ENCODE assay signal across 10 mouse cellular contexts in the genomic region with DNA sequence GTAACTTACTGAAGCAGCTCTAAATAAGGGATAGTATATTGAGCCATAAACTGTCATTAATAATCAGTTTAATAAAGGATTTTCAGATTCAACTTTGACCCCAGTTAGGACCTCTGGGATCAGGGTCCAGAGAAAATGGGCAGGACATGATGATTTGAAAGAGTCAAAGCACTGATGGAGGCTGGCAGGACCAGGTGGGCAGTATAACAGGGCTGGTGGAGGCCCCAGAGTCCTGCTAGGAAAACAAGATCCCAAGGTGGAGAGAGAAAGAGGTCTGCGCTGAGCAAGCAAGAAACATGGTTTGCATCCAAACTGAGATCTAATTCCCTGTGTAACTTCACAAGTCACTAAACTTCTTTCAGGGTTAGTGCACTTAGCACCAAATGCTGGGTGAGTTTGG.
DNase-seq lines count a peak whose midpoint lies in the region; ATAC-seq and TF ChIP-seq lines count a peak whose summit lies in the region.
"Had no signal": no experiment of that assay in that cellular context is flagged by ENCODE, and none has a peak within 500 bp of the region (broad histone marks: within the 10 kb centered on the region; RNA-seq: fewer than 3 reads in every experiment).

No protein-coding gene starts in this region.

- no peak for TF ChIP-seq POLR2A in MEL (IDR thresholded peaks at IDR 0.05; ENCODE audit: control insufficient read depth in 1 of 2, insufficient read depth in 1 of 2, low read depth in 1 of 2, low read length in 2 of 2, poor library complexity in 1 of 2)

- H3K36me3 ChIP-seq in hindbrain, embryonic 13.5 days, result no peaks in the 10 kb centered on the region
- H3K36me3 ChIP-seq in hindbrain, embryonic 10.5 days, result no peaks in the 10 kb centered on the region
- peaks cover 0 to 35% of the 10 kb centered on the region in 2 experiments; a peak in 2 of 4 replicates for H3K36me3 ChIP-seq in MEL (ENCODE audit: control insufficient read depth in 1 of 2, insufficient read depth in 2 of 2, low read length in 2 of 2)
- H3K36me3 ChIP-seq in hindbrain, embryonic 16.5 days (ENCODE audit: control insufficient read depth, insufficient read depth, low read length), result no peaks in the 10 kb centered on the region
- H3K36me3 ChIP-seq: embryonic facial prominence, embryonic 13.5 days had no signal

- H3K9me3 ChIP-seq in hindbrain, embryonic 13.5 days, result no peaks in the 10 kb centered on the region
- no peaks in the 10 kb centered on the region for H3K9me3 ChIP-seq in hindbrain, embryonic 10.5 days
- no peaks in the 10 kb centered on the region for H3K9me3 ChIP-seq in MEL (replicated peaks; ENCODE audit: insufficient read depth, low read length)
- H3K9me3 ChIP-seq in hindbrain, embryonic 16.5 days (ENCODE audit: control insufficient read depth, low read length), result no peaks in the 10 kb centered on the region
- H3K9me3 ChIP-seq: embryonic facial prominence, embryonic 13.5 days had no signal

- H3K4me1 ChIP-seq in hindbrain, embryonic 13.5 days (replicated peaks), result peaks cover 8% of the 10 kb centered on the region
- no peaks in the 10 kb centered on the region for H3K4me1 ChIP-seq in hindbrain, embryonic 10.5 days (replicated peaks)
- peaks cover 16 to 31% of the 10 kb centered on the region in 2 experiments for H3K4me1 ChIP-seq in MEL (ENCODE audit: control insufficient read depth in 1 of 2, insufficient read depth in 2 of 2, low read length in 2 of 2)
- 0 out of 2 replicates have a peak, but pooled peaks cover 4% of the 10 kb centered on the region for H3K4me1 ChIP-seq in hindbrain, embryonic 16.5 days (ENCODE audit: control insufficient read depth, insufficient read depth, low read depth, low read length)

- H3K4me3 ChIP-seq in hindbrain, embryonic 13.5 days, result no peak overlapping the region
- no peak overlapping the region for H3K4me3 ChIP-seq in hindbrain, embryonic 10.5 days
- H3K4me3 ChIP-seq in MEL (ENCODE audit: control insufficient read depth in 1 of 2, insufficient read depth in 1 of 2, low read depth in 2 of 2, low read length in 2 of 2), result no peak overlapping the region
- no peak overlapping the region for H3K4me3 ChIP-seq in hindbrain, embryonic 16.5 days (ENCODE audit: low read length)
- H3K4me3 ChIP-seq: embryonic facial prominence, embryonic 13.5 days; gastrocnemius, adult 2 months had no signal

- no peaks in the 10 kb centered on the region for H3K27me3 ChIP-seq in hindbrain, embryonic 13.5 days
- H3K27me3 ChIP-seq in hindbrain, embryonic 10.5 days (ENCODE audit: insufficient read depth, poor library complexity, severe bottlenecking), result no peaks in the 10 kb centered on the region
- no peaks in the 10 kb centered on the region for H3K27me3 ChIP-seq in MEL (ENCODE audit: control insufficient read depth in 1 of 2, insufficient read depth in 2 of 2, low read length in 2 of 2)
- H3K27me3 ChIP-seq in hindbrain, embryonic 16.5 days (replicated peaks; ENCODE audit: control insufficient read depth, insufficient read depth, low read length), result no peaks in the 10 kb centered on the region
- H3K27me3 ChIP-seq: CH12.LX; embryonic facial prominence, embryonic 13.5 days had no signal

- peak; percentile 68 for ATAC-seq in hindbrain, embryonic 13.5 days (ENCODE audit: low FRiP score)
- peak; percentile 21; the same call in 1 of the 2 replicates for ATAC-seq in hindbrain, embryonic 16.5 days

- H3K4me2 ChIP-seq in hindbrain, embryonic 13.5 days, result no peak overlapping the region
- no peak overlapping the region for H3K4me2 ChIP-seq in hindbrain, embryonic 16.5 days (ENCODE audit: low read length)
- H3K4me2 ChIP-seq: embryonic facial prominence, embryonic 13.5 days had no signal

- DNase-seq in heart, adult 11 months, result peak; percentile 73
- DNase-seq in heart, postnatal 36 days, result no peak
- no peak for DNase-seq in hindbrain, embryonic 10.5 days (ENCODE audit: low spot score)
- peak; percentile 41 for DNase-seq in MEL (ENCODE audit: low read depth, low spot score)
- no peak for DNase-seq in kidney, adult 9 months

- 81% methylated on average over 1 of the region's 1 CpGs for WGBS in hindbrain, embryonic 13.5 days
- 89% methylated on average over 1 of the region's 1 CpGs for WGBS in hindbrain, embryonic 10.5 days
- WGBS in hindbrain, embryonic 16.5 days, result 83% methylated on average over 1 of the region's 1 CpGs

- no peak overlapping the region for H3K27ac ChIP-seq in hindbrain, embryonic 13.5 days
- H3K27ac ChIP-seq in hindbrain, embryonic 10.5 days, result no peak overlapping the region
- H3K27ac ChIP-seq in MEL (ENCODE audit: control insufficient read depth, low read depth, low read length), result peak overlapping the region; percentile 85
- H3K27ac ChIP-seq in hindbrain, embryonic 16.5 days (ENCODE audit: low read depth, low read length), result no peak overlapping the region
- H3K27ac ChIP-seq: embryonic facial prominence, embryonic 13.5 days had no signal

- TF ChIP-seq CTCF in MEL (IDR thresholded peaks at IDR 0.05 in 2 of 3, conservative IDR thresholded peaks at IDR 0.05 in 1 of 3; ENCODE audit: control insufficient read depth in 1 of 3, insufficient read depth in 1 of 3, low read depth in 2 of 3, low read length in 3 of 3, poor library complexity in 1 of 3, severe bottlenecking in 1 of 3), result no peak

- no peak overlapping the region for H3K9ac ChIP-seq in hindbrain, embryonic 13.5 days
- H3K9ac ChIP-seq in MEL (ENCODE audit: control insufficient read depth, low read depth, low read length, poor library complexity, severe bottlenecking), result no peak overlapping the region
- H3K9ac ChIP-seq in hindbrain, embryonic 16.5 days (ENCODE audit: low read depth, low read length), result no peak overlapping the region
- H3K9ac ChIP-seq: embryonic facial prominence, embryonic 13.5 days had no signal

- TF ChIP-seq EP300 in MEL (IDR thresholded peaks at IDR 0.05; ENCODE audit: low read depth in 1 of 2, low read length in 2 of 2), result no peak

- intact Hi-C loops in heart, postnatal 36 days (cut with DNase I), result no loop called here

- H3K79me2 ChIP-seq in MEL (ENCODE audit: control insufficient read depth, insufficient read depth, low read length, poor library complexity), result no peaks in the 10 kb centered on the region

- no peak for TF ChIP-seq RAD21 in MEL (IDR thresholded peaks at IDR 0.05; ENCODE audit: low read depth, low read length)

TF ChIP-seq in MEL, 35 proteins besides CTCF, POLR2A, EP300 and RAD21:
- TF ChIP-seq MYB (IDR thresholded peaks at IDR 0.05; ENCODE audit: low read depth, low read length) (no peak), E2F4 (IDR thresholded peaks at IDR 0.05; ENCODE audit: borderline replicate concordance, low read depth, low read length) (no peak), ZNF384 (IDR thresholded peaks at IDR 0.05; ENCODE audit: low read depth, low read length) (no peak), MEF2A (IDR thresholded peaks at IDR 0.05; ENCODE audit: extremely low read depth, insufficient replicate concordance, low read depth, low read length, poor library complexity, severe bottlenecking) (no peak), NRF1 (IDR thresholded peaks at IDR 0.05; ENCODE audit: insufficient read depth, low read depth, low read length, poor library complexity, severe bottlenecking) (no peak), TCF12 (IDR thresholded peaks at IDR 0.05; ENCODE audit: low read depth, low read length) (no peak), ZC3H11A (IDR thresholded peaks at IDR 0.05; ENCODE audit: low read depth, low read length) (no peak), TBP (IDR thresholded peaks at IDR 0.05; ENCODE audit: low read depth, low read length) (no peak), ETS1 (IDR thresholded peaks at IDR 0.05; ENCODE audit: low read depth, low read length) (no peak), POLR2AphosphoS2 (IDR thresholded peaks at IDR 0.05; ENCODE audit: low read length) (no peak), ELF1 (IDR thresholded peaks at IDR 0.05; ENCODE audit: low read depth, low read length) (no peak), MAZ (IDR thresholded peaks at IDR 0.05; ENCODE audit: low read depth, low read length) (no peak), ZKSCAN1 (IDR thresholded peaks at IDR 0.05; ENCODE audit: low read depth, low read length) (no peak), USF2 (IDR thresholded peaks at IDR 0.05; ENCODE audit: borderline replicate concordance in 1 of 2, insufficient read depth in 1 of 2, low read depth in 1 of 2, low read length in 2 of 2) (no peak), GABPA (IDR thresholded peaks at IDR 0.05; ENCODE audit: low read depth, low read length) (no peak), SMC3 (IDR thresholded peaks at IDR 0.05; ENCODE audit: low read depth, low read length) (no peak), HCFC1 (IDR thresholded peaks at IDR 0.05; ENCODE audit: low read depth, low read length) (no peak), MXI1 (IDR thresholded peaks at IDR 0.05; ENCODE audit: low read depth, low read length) (no peak), CHD2 (IDR thresholded peaks at IDR 0.05; ENCODE audit: low read length) (no peak), GATA1 (IDR thresholded peaks at IDR 0.05; ENCODE audit: low read depth, low read length) (no peak)

Comparison
In these comparisons a context has a peak if more than half of its experiments do, and no peak if none do; other contexts are left out.
1. DNase-seq: peak in heart, adult 11 months (single experiment) and MEL (single experiment); none in heart, postnatal 36 days (0 of 2), hindbrain, embryonic 10.5 days (single experiment) and kidney, adult 9 months (single experiment).